Mouse (Mus musculus): ENCODE measurements around the gene Mrpl51.

DNA sequence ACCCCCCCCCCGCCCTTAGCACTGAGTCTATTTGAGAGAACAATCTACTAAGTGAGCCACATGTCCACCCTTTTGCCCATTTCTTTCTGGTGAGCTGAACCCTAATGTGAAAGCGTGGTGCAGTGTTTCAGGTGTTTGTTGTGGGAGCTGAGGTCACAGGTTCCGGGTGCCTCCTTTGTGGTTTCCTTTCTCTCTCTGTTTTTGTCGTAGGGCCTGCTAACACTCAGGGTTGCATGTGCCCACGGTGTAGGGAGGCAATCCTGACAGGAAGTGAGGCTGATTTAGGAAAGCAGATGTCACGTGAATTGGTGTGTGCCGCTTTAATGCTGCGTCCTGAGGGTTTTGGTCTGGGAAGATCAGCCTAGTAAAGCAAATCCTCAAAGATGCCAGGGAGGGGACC, 50.0 kb downstream of the Mrpl51 start:
- TF ChIP-seq POLR2A (IDR thresholded peaks at IDR 0.05; ENCODE audit: insufficient read depth, low read depth, low read length) (no peak), CTCF (IDR thresholded peaks at IDR 0.05) (no peak), EP300 (IDR thresholded peaks at IDR 0.05; ENCODE audit: insufficient read depth, low read depth, low read length) (no peak)
